Mouse (Mus musculus) embryonic fibroblast, embryonic 13.5 days (primary cell): ENCODE measurements at regions not wholly inside any gene's neighbourhood (a gene's known extent, or its start where the extent isn't known, plus 50 kb on each side); places are given as distances from the start of the nearest gene placed in this dataset.

Experiments
- CTCF ChIP-seq: IDR thresholded peaks from 2 replicates; pipeline ENCODE4 v1.5.1; 2011; ENCODE audit warnings: mild to moderate bottlenecking, control low read depth, low read length, moderate library complexity, borderline replicate concordance; ENCODE audit not compliant: insufficient read depth
- POLR2A ChIP-seq: IDR thresholded peaks from 2 replicates; pipeline ENCODE4 v1.6.1; 2011; ENCODE audit warnings: low read depth, mild to moderate bottlenecking, control low read depth, low read length, moderate library complexity

- TF ChIP-seq POLR2A (no peak), CTCF (no peak)
Observed at GRCm38 (mm10) chr16:77535021-77535420, 66.9 kb downstream of the Gm11146 start.
